Mouse (Mus musculus): ENCODE results near the gene Ccdc177.

Ccdc177 gene

DNA sequence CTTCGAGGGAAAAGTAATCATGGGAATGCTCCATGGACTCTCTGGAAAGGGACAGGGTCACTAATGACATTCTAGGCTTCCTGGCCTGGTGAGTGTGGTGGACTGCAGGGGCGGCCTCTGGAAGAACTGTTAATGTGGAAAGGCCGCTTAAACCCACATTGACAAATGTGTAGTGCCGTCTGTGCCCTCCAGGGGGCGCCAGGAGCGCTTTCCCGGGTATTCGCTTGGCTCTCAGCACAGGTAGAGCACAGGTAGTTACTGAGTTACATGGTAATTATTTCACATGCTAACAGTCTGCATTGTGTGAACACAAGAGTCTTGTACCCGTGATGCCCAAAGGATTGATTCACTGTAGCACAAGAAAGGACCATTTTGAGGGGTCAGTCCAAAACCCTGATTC, 21.0 kb downstream of the Ccdc177 start:
- in situ Hi-C loops (cut with MboI; ENCODE audit: unreplicated experiment in 2 of 2): no loop called here

DNA sequence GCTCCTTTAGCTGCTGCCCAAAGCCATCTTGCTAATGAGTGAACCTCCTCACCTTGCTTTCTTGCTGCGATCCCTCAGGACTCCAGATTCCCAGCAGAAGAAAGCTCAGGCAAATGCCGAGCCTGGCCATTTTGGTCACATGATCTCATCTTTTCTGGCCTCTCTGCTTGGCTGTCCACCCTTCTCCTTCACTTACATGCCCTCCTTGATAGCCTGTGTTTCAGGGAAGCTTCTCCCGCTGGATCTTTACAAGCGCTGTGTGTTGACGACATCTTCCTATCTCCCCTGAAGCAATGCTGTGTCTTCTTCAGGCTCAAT, 23.2 kb downstream of the Ccdc177 start:
- in situ Hi-C loops (cut with MboI; ENCODE audit: unreplicated experiment in 2 of 2): no loop called here

DNA sequence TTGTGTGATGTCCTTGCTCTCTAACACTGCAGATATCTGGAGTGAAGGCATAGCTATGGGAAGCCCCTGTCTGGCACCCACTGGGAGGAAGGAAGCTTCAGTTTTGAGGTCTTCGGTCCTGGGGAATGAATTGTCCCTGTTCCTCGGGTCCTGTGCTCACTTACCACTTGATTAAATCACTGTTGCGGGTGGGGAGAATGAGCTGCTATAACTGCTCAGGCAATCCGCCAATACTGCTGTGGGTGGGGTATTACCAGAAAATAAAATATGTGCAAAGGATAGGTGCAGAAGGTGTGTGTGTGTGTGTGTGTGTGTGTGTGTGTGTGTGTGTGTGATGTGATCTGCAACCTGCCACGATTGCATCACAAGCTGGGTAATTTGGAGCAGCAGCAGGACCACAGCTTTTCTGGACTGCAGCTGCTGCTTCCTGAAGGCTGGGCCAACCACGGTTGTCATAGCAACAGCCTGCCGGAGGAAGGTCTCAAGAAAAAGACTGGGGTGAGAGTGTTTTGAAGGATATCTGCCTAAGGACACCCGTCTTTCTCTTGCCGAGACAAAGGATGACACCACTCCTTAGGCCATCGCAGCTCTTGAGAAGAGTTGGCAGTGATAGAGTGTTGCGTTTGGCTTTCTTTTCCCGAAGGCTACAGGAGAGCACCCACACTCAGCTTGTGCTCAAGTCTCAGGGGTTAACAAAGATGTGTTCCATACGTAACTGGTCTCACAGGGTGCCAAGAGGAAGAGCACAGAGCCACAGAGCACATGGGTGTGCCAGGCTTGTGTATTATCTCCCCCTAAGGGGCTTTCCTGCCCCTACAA, 23.8 kb downstream of the Ccdc177 start:
- in situ Hi-C loops (cut with MboI; ENCODE audit: unreplicated experiment in 2 of 2): no loop called here

DNA sequence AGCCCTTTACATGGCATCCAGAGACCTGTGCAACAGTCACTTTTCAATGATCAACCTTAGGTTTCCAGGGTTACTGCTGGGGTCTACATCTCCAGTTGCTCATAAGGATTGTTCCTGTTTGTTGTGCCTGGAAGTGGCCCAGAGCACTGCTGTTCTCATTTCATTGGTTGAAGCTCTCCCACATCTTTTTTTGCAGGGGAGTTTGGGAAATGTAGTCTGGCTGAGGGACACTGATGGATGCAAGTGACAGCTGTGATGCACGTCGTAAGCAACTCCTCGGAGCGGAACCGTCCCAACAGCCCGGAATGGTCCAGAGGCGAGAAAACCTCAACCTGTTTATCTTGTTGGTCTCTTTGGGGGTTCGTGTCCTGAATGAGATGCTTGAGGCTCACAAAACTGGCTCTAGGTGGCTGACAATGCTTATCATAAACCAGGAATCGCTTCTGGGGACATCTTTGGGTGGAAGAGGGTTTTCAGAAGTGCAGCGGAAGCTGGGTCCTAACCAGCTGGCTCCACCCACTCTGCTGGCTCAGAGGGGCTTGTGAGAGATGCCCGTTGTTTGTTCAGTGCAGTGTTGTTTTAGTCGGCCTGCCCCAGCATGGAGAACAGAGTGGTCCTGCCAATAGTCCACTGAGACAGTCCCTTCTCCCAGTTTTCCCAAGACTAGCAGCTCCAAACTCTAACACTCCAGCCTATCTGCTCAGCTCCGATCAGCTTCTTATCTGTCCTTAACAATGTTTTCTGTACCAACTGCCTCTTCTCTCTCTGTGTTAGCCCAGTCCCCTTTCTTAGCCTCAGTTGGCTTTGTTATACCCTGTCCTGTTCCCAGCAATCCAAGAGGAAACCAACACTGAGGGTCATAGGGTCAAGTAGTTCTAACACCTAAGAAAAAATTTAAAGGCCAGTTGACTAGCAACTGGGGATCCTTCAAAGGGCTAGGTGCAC, 25.7 kb downstream of the Ccdc177 start:
- in situ Hi-C loops (cut with MboI; ENCODE audit: unreplicated experiment in 2 of 2): no loop called here

DNA sequence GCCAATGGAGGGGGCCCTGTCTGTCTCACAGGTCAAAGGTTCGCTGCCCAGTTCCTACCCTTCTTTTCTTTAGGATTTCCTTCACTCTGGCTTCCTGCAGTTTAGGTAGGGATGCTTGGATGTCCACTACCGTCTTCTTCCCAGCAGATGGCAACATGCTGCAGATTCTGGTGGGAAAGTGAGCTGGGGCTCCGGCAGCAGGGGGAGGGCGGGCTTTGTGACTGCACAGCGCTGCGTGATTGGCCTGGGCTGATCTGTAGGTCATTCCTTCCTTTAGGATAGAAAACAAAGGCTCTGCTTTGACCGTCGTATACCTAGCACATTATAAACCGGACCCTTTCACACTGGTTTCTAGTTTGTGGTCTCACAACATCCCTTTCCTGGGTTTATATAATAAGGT, 29.9 kb downstream of the Ccdc177 start:
- in situ Hi-C loops (cut with MboI; ENCODE audit: unreplicated experiment in 2 of 2): no loop called here

DNA sequence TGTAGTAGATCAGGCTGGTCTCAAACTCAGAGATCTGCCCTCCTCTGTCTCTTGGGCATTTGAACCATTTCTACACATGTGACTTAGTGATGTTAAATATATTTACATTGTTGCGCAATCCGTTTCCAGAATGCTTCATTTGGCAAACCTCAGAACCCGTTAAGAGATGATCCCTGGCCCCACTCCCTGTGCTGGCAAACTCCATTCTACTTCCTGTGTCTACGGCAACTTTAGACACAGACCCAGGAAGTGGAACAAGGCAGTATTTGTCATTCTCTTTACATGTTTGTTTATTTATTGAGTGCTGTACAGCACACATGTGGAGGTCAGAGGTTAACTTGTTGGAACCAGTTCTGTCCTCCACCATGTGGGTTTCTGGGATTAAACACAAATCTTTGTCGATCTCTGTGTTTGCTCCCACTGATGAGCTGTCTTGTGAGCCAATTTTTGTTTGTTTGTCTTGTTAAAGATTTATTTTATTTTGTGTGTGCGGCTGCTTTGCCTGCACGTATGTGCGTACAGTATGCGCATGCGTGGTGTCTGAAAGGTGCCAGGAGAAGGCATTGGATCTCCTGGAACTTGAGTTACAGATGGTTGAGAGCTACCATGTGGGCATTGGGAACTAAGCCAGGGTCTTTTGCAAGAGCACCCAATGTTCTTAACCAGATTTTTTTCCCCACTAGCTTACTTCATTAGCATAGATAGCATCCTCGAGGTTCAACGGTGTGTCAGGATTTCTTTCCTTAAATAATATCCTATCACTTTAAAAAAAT, 30.5 kb downstream of the Ccdc177 start:
- in situ Hi-C loops (cut with MboI; ENCODE audit: unreplicated experiment in 2 of 2): loop anchor here (10.0 kb wide), 4 partner anchors 325 to 1395 kb away; no protein-coding TSS in a partner anchor

DNA sequence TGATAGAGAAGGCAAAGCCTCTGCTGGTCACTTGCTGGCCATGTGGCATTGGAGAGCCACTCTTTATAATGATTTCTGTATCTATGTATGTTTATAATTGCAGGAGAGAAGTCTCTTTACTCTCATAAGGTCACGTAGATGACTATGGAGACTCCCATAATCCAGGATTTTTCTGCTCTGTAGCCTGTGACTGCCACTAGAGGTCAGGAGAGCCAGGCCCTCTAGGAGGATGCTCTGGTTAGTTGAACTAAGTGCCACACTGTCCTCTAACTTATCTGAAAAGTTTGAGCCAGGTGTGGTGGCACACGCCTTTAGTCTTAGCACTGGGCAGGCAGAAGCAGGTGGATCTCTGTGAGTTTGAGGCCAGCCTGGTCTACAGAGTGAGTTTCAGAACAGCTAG, 31.7 kb downstream of the Ccdc177 start:
- in situ Hi-C loops (cut with MboI; ENCODE audit: unreplicated experiment in 2 of 2): loop anchor here (10.0 kb wide), 4 partner anchors 324 to 1394 kb away; no protein-coding TSS in a partner anchor

DNA sequence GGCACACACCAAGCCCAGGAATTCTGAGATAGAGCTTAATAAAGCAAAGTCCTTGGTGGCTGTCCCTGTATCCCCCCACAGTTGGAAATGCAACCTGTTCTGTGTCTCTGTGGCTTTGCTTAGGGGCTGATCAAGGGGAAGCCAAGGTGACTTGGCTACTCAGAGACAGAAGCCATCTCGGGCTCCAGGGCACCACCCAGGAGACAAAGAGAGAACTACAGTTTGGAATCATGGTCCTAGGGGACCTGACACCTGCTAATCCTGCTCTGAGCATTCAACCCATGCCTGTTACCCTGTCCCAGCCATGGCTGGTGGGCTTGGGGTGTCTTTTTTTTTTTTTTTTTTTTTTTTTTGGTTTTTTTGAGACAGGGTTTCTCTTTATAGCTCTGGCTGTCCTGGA, 32.3 kb downstream of the Ccdc177 start:
- in situ Hi-C loops (cut with MboI; ENCODE audit: unreplicated experiment in 2 of 2): loop anchor here (10.0 kb wide), 4 partner anchors 323 to 1393 kb away; no protein-coding TSS in a partner anchor

DNA sequence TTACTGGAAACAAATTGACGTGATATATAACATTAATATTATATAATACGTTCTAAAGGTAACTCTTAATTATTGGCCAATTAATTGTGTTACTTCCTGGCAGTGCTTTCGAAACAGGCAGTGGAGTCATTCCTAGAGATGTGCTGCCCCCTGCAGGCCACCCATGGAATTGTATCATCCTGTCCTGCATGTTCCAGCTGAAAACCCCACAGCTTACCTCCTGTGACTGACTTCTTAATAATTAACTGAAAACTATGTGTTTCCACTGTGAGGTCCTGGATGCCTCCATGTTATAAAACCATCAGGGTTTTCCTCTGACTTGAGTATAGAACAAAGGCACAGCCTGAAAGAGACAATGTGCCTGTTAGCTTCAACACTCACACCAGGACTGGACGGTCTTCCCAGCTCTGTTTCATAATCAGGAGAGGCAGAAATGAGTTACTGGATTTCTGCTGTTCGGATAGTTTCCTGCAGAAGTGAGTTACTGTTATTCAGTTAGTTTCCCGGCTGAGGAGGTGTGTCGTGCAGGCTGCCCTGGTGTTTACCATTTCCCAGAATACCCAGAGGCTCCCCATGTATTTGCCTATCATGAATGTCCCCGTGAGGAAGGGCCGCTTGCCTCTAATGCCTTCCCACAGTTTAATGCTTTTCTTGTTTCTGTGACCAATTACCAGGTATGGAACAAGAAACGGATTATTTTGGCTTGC, 35.5 kb downstream of the Ccdc177 start:
- in situ Hi-C loops (cut with MboI; ENCODE audit: unreplicated experiment in 2 of 2): loop anchor here (10.0 to 25.0 kb wide), 5 partner anchors 320 to 1390 kb away; no protein-coding TSS in a partner anchor

DNA sequence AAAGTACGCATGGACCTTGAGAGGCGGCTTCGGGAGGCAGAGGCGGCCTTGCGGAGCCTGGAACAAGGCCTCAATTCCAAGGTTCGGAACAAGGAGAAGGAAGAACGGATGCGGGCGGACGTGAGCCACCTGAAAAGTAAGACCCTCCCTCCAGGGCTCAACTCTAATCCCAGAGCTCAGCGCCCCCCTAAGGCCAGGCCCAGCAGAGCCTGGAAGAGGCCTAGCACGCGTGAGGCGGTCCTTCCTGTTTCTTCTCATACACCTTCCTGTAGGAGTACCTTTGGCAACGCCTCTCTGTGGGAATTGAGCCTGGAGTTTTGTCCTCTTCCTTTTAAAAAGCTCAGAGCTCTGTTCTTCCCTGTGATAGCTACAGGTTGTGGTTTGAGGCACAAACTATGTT, 39.0 kb downstream of the Ccdc177 start:
- in situ Hi-C loops (cut with MboI; ENCODE audit: unreplicated experiment in 2 of 2): loop anchor here (10.0 to 25.0 kb wide), 5 partner anchors 317 to 1387 kb away; no protein-coding TSS in a partner anchor

DNA sequence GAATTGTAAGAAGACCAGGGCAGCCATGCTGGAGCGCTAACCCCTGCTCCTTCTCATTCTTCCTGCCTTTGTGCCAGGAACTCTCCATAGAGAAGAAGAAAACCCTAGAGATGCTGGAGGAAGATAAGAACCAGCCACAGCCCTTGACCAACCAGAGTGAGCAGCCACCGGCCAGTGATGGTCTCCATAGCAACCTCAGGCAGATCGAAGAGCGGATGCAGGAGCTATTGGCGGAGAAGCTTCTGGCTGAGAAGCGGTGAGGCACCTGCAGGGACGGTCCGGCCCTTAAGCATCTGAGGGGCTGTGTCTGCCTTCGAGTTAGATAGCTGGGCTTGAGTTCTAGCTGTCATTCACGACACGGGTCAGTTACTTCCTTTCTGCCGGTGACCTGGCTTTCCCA, 40.0 kb downstream of the Ccdc177 start:
- in situ Hi-C loops (cut with MboI; ENCODE audit: unreplicated experiment in 2 of 2): loop anchor here (10.0 to 25.0 kb wide), 5 partner anchors 316 to 1386 kb away; no protein-coding TSS in a partner anchor

DNA sequence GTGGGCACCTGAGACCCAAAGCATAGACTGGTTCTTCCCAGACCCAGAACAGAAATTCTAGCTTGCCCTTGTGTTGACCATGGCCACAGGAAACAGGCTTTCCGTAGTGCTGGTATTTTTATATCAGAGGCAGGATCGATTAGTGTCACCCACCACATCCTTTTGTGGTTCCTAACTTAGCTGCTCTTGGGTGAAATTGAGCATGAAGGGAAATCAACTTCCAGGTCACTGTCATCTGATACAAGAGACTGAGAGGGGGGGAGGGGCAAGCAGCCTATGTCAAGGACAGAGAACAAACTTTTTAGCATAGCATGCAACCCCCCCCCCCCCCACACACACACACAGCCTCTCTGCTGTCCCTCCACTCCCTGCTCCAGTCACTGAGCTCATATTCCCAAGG, 41.3 kb downstream of the Ccdc177 start:
- in situ Hi-C loops (cut with MboI; ENCODE audit: unreplicated experiment in 2 of 2): loop anchor here (5.0 to 25.0 kb wide), 3 partner anchors 37 to 1382 kb away; no protein-coding TSS in a partner anchor

DNA sequence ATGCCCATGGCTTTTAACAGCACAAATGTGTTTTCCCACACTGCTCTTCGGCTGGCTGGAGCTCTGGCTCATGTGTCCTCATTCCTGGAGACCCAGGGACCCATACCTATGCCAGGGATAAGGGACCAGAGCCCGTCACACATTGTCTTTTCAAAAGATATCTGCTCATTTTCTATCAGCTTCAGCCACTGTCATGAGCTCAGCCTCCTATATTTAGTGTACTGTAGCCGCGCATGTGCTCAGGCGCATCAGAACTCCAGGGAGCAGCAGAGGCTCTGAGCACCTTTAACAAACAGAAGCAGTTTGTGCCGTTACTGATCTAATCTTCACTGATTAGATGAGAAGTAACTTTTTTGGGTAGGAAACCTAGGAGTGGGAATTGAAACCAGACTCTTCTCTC, 44.6 kb downstream of the Ccdc177 start:
- in situ Hi-C loops (cut with MboI; ENCODE audit: unreplicated experiment in 2 of 2): loop anchor here (5.0 to 25.0 kb wide), 3 partner anchors 34 to 1379 kb away; no protein-coding TSS in a partner anchor

DNA sequence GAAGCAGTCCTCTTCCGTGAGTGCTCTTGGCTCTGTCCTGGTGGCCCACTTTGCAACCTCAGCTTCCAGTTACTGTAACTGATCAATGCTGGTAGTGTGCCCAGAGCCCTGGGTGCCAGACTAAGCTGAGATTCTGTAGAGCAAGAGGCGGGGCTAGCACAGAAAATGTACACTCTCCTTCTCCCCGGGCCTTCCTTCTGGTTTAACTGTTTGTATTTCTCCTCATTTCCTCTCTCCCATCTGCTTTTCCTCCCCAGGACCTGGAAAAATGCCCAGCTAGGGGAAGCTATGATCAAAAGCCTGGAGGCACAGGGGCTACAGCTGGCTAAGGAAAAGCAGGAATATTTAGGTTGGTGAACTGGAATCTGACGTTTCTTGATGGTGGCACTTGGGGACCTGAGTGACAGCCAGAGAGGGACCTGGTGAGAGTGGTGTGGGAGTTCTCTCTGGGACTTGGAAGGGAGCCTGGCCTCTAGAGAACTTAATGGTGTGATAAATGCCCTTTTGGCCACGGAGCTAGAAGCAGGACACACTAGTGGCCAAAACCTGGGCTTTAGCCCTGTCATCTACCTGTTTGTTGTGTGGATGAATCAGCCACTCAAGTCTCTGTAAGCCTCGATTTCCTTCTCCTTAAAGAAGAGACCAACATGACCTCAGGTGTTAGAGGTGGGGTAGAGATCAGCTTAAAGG, 53.4 kb downstream of the Ccdc177 start:
- in situ Hi-C loops (cut with MboI; ENCODE audit: unreplicated experiment in 2 of 2): loop anchor here in 1 of 2 experiments (25.0 kb wide), 1 partner anchor 1370 kb away; no protein-coding TSS in a partner anchor

DNA sequence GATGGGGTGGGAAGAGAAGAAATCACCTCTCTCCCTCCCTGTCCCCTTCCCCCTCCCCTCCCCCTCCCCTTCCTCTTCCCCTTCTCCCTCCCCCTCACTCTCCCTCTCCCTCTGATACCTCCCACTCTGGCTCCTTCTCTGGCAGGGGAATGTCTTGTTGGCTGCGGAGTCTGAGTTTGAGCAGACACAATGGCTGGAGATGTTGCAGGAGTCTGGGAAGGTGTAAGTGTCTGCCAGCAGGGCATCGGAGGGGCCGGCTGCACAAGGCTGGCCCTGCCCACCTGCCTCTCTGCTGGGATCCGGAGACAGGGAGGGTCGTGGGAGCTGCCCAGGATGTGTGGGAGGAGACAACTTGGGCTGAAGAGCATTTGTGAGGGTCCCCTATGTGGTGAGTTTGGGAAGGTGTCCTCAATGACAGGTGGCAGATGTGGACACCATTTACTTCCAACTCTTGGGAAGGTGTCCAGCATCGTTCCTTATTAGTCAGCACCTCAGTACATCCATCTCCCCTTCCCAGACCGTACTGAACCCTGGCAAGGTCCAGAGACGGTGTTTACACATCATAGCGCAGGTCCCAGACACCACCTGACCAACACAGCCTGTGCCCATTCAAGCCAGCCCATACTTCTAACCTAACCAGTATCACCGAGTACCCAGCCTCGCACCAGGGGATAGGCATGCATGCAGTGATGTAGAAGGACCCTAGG, 54.1 kb downstream of the Ccdc177 start:
- in situ Hi-C loops (cut with MboI; ENCODE audit: unreplicated experiment in 2 of 2): loop anchor here in 1 of 2 experiments (25.0 kb wide), 1 partner anchor 1369 kb away; no protein-coding TSS in a partner anchor

Data from v-Abl transformed pro-B cells (cell line).